Mouse (Mus musculus) embryonic facial prominence, embryonic 14.5 days (tissue): ENCODE measurements around the gene 4930469K13Rik. TPM values are rescaled to one million over a fixed set of nuclear protein-coding genes. Genes with fewer than 3 reads are reported as not detected.
A peak's percentile ranks its signal among the peaks of the same experiment; 100 is the strongest.

ENCODE experiments used
- ATAC-seq: fragments of 200-750 bp; cut with Nextera tagmentation; 2 replicates; pipeline ENCODE4 v1.8.0; 2017; ENCODE audit warnings: low read depth, moderate number of reproducible peaks, moderate TSS enrichment
- DNase-seq: peaks from one replicate; pipeline ENCODE4 v3.0.0-alpha.2; 2015; ENCODE audit warnings: low spot score
- H3K27ac ChIP-seq: fragments of 300-500 bp; sonication (generic); replicated peaks from 2 replicates; pipeline ENCODE4 v1.5.1; 2014; ENCODE audit warnings: low read depth, mild to moderate bottlenecking, low read length, moderate library complexity
- H3K27me3 ChIP-seq: fragments of 300-500 bp; sonication (generic); replicated peaks from 2 replicates; pipeline ENCODE4 v1.6.1; 2014; ENCODE audit warnings: low read length; ENCODE audit not compliant: control insufficient read depth, insufficient read depth
- H3K36me3 ChIP-seq: fragments of 300-500 bp; sonication (generic); 2 replicates; pipeline ENCODE4 v1.6.1; 2014; ENCODE audit warnings: low read length, mixed read lengths; ENCODE audit not compliant: control insufficient read depth, insufficient read depth
- H3K4me1 ChIP-seq: fragments of 300-500 bp; sonication (generic); 2 replicates; pipeline ENCODE4 v1.6.1; 2014; ENCODE audit warnings: antibody characterized with exemption, low read length; ENCODE audit not compliant: control insufficient read depth, insufficient read depth
- H3K4me2 ChIP-seq: fragments of 300-500 bp; sonication (generic); 2 replicates; pipeline ENCODE4 v1.6.1; 2014; ENCODE audit warnings: low read depth, mild to moderate bottlenecking, low read length, moderate library complexity, mixed read lengths
- H3K4me3 ChIP-seq: fragments of 300-500 bp; sonication (generic); 2 replicates; pipeline ENCODE4 v1.5.1; 2014; ENCODE audit warnings: low read depth, mild to moderate bottlenecking, low read length
- H3K9ac ChIP-seq: fragments of 300-500 bp; sonication (generic); 2 replicates; pipeline ENCODE4 v1.6.1; 2014; ENCODE audit warnings: low read depth, mild to moderate bottlenecking, low read length, moderate library complexity, mixed read lengths
- H3K9me3 ChIP-seq: fragments of 300-500 bp; sonication (generic); 2 replicates; pipeline ENCODE4 v1.6.1; 2016; ENCODE audit warnings: low read length; ENCODE audit not compliant: control insufficient read depth
- WGBS: fragments of 180-500 bp; shearing (Covaris S2); extraction: QIAGEN DNeasy Blood & Tissue Kit; methylation state at CpG from one replicate; pipeline ENCODE4 v1.1.7; 2014; 5-methylcytosine and 5-hydroxymethylcytosine counted together
- polyA plus RNA-seq: library from polyadenylated mRNA; unstranded; fragments of >200 nt; fragmentation: Nextera tagmentation; extraction: Ambion mirVana; gene quantifications from 2 replicates; pipeline ENCODE4 v1.2.1, GENCODE M21; 2014

Gene 4930469K13Rik
- polyA plus RNA-seq, 1 experiment from 2014 or later = 0.72 TPM

DNA sequence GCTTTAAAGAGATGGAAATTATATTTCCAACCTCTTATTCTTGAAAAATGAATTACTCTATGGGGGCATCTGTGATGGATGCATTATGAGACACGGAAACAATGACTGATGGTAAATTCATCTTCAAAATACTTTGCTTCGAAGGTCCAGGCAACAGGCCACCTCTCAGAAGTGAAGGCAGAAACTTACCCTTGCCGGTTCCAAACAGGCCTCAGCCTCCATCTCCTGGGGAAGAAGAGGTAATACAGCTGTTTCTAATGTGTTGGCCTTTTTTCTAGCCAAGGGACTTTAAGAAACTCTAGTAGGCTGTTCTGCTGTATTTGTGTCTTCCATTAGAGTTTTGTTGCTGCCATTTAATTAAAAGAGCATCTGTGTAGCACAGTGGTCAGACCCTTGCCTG lies 11.3 kb downstream of the 4930469K13Rik start:
- peaks cover 4% of the 10 kb centered on the region; the same call in 1 of the 2 replicates for H3K4me1 ChIP-seq
- no peak overlapping the region for H3K4me3 ChIP-seq
- no peaks in the 10 kb centered on the region for H3K27me3 ChIP-seq
- H3K4me2 ChIP-seq = no peak overlapping the region
- H3K9ac ChIP-seq = no peak overlapping the region
- ATAC-seq = no peak
- no peaks in the 10 kb centered on the region for H3K9me3 ChIP-seq
- H3K36me3 ChIP-seq = no peaks in the 10 kb centered on the region
- no peak overlapping the region for H3K27ac ChIP-seq
- DNase-seq = peak; percentile 29
- WGBS = 62% methylated on average over 3 of the region's 3 CpGs

DNA sequence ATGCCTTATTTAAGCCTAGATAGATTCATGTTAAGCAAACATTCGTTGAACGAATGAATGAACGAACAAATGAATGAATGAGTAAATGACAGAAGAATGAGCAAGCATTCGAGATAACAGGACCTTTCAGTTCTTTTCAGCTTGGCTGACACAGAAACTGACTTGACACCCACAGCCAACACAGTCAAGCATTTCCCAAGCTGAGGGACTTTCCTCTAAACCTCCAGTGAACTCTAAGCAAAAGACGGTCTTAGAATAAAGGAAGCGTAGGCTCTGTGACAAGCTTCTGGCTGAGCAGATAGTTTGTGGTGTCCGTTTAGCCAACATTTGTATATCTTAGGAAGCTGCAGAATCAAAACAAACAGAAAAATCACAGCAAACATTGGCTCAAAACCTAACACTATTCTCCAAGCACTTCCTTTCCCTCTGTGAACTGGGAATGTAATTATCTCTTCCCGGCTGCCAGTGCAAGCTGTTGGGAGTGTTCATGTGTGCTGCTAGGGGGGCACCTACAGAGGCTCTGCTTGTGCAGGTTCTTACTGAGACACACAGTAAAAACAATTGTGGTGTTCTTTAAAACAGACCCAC lies 12.1 kb downstream of the 4930469K13Rik start:
- H3K27ac ChIP-seq = no peak overlapping the region
- DNase-seq (no peak), ATAC-seq (no peak)
- 75% methylated on average over 8 of the region's 8 CpGs for WGBS
- H3K9ac ChIP-seq = no peak overlapping the region
- no peaks in the 10 kb centered on the region for H3K9me3 ChIP-seq
- no peaks in the 10 kb centered on the region for H3K36me3 ChIP-seq
- peaks cover 4% of the 10 kb centered on the region; the same call in 1 of the 2 replicates for H3K4me1 ChIP-seq
- no peak overlapping the region for H3K4me3 ChIP-seq
- H3K27me3 ChIP-seq = no peaks in the 10 kb centered on the region
- H3K4me2 ChIP-seq = no peak overlapping the region

DNA sequence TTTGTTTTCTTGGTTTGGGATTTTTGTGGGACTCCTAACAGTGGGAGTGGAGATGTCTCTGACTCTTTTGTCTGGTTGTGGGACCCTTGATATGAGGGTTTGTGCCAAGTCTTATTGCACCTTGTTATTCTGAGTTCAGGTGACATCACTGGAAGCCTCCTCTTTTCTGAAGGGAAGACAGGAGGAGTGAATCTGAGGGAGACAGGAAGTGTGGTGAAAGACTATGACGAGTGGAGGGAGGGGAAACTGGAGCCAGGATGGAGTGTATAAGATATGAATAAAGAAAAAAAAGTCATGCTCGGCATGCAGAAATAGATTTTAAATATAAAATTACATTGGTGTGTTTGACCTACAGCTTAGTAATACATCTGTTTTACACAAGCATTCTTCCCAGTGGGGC lies 13.7 kb downstream of the 4930469K13Rik start:
- ATAC-seq = no peak
- H3K9me3 ChIP-seq = no peaks in the 10 kb centered on the region
- no peak overlapping the region for H3K9ac ChIP-seq
- DNase-seq = no peak
- H3K4me1 ChIP-seq = peaks cover 7% of the 10 kb centered on the region; the same call in 1 of the 2 replicates
- no peak overlapping the region for H3K4me2 ChIP-seq
- no peak overlapping the region for H3K4me3 ChIP-seq
- H3K27me3 ChIP-seq = no peaks in the 10 kb centered on the region
- no peaks in the 10 kb centered on the region for H3K36me3 ChIP-seq
- no peak overlapping the region for H3K27ac ChIP-seq
- 24% methylated on average over 2 of the region's 2 CpGs for WGBS

DNA sequence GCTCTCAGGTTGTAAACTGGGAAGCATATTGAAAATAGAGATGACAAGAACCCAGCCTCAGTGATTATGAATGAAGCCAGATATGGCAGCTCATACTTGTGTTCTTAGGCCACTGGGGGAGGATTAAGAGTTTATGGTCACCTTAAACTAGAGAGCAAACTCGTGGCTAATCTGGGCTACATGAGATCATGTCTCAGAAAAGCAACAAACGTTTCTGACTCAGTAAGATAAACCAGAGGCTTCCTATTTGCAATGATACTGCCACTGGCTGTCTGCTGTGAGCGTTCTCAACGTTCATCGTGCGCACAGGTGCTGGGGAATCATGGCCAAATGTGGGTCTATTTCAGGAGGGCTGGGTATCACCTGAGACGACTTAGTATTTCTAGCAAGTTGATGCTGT lies 14.6 kb downstream of the 4930469K13Rik start:
- Histone ChIP-seq H3K4me3 (no peak overlapping the region), H3K4me1 (peaks cover 7% of the 10 kb centered on the region; the same call in 1 of the 2 replicates), H3K27me3 (no peaks in the 10 kb centered on the region), H3K4me2 (no peak overlapping the region), H3K9ac (no peak overlapping the region), H3K27ac (no peak overlapping the region), H3K9me3 (no peaks in the 10 kb centered on the region), H3K36me3 (no peaks in the 10 kb centered on the region)
- ATAC-seq = no peak
- 79% methylated on average over 7 of the region's 7 CpGs for WGBS
- no peak for DNase-seq

DNA sequence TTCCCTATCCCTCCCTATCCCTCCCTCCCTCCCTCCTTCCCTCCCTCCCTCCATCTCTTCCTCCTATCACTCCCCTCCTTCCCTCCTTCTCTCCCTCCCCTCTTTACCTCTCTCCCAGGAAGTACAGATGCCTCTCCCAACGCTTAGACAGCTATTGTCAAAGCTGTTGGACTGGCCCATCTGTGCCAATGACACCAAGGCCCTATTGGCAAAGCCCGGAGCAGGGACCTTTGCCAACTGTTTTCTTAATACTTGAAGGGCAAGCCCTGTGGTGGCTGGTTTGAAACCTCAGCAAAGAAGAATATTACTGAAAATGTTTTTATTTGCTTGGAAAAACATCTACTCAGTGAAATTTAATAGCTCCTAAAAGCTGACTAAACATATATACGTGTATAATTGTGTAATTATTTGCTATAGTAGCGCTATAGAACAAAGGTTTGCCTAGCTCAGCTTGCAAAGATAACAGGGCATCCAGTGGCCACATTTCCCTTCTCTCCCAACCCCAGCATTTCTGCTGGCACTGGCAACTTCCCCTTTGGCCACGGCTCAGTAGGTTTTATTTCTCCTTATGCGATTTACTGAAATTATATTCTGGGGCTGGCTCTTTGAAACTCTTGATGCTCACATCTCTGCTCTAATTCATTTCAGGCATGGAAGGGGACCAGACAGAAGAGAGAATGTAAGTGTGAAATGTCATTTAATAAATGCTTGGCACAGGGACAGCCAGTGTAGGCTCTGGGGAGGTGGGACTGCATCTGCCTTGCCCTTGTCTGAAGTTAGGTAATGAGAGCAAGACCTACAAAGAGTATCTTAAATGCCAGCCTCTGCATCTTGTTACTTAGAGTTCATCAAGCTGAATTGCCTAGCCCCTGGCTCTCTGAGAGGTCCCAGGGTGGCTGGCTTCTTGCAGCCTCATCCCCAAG lies 18.6 kb downstream of the 4930469K13Rik start:
- H3K27ac ChIP-seq = no peak overlapping the region
- no peaks in the 10 kb centered on the region for H3K36me3 ChIP-seq
- ATAC-seq (peak; percentile 35; the same call in 1 of the 2 replicates), DNase-seq (peak; percentile 66)
- no peaks in the 10 kb centered on the region for H3K9me3 ChIP-seq
- H3K9ac ChIP-seq = no peak overlapping the region
- no peak overlapping the region for H3K4me2 ChIP-seq
- WGBS = 40% methylated on average over 6 of the region's 6 CpGs
- no peak overlapping the region for H3K4me3 ChIP-seq
- H3K4me1 ChIP-seq = peaks cover 7% of the 10 kb centered on the region; the same call in 1 of the 2 replicates
- no peaks in the 10 kb centered on the region for H3K27me3 ChIP-seq

DNA sequence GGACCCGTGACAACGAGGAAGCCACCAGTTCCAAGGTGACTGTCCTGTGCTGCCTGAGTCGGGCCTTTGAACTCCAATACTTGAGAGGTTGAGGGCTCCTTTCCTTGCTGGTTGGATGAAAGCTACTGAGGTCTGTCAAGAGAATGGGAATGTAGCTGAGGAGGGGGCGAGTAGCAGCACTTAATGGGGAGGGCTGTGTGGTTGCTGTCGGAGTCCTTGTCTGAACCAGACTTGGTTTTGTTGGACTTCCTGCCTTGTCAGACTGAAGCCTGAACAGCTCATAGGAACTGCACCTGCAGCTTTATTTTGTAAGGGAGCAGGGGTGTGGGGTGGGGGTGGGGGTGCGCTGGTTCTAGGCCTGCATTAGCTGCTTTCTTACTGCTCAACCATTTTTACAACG lies 19.8 kb downstream of the 4930469K13Rik start:
- Histone ChIP-seq H3K27me3 (no peaks in the 10 kb centered on the region), H3K9ac (no peak overlapping the region), H3K36me3 (no peaks in the 10 kb centered on the region), H3K27ac (no peak overlapping the region), H3K4me1 (peaks cover 7% of the 10 kb centered on the region; the same call in 1 of the 2 replicates), H3K9me3 (no peaks in the 10 kb centered on the region), H3K4me2 (no peak overlapping the region), H3K4me3 (no peak overlapping the region)
- 84% methylated on average over 7 of the region's 7 CpGs for WGBS
- DNase-seq (no peak), ATAC-seq (no peak)

DNA sequence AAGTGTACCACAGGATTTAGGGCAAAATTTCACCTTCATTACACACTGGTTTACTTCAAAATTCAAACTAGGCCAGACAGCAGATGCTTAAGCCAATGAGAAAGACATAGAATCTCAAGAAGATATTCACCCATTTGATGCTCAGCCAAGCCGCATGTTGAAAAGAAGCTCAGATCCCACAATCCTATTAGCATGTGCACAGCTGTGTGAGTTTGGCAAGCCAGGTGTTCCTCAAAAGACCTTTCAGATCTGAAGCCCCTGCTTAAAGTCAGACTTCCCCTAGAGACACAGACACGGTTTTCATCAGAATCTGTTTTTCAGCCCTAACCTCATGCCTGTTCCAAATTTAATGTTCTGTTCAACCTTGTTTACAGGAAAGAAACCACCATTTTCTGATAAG lies 20.5 kb downstream of the 4930469K13Rik start:
- ATAC-seq (no peak), DNase-seq (peak; percentile 58)
- 73% methylated on average over 2 of the region's 2 CpGs for WGBS
- H3K4me1 ChIP-seq = peaks cover 7% of the 10 kb centered on the region; the same call in 1 of the 2 replicates
- H3K27ac ChIP-seq = no peak overlapping the region
- H3K4me3 ChIP-seq = no peak overlapping the region
- no peaks in the 10 kb centered on the region for H3K9me3 ChIP-seq
- H3K27me3 ChIP-seq = no peaks in the 10 kb centered on the region
- H3K4me2 ChIP-seq = no peak overlapping the region
- no peaks in the 10 kb centered on the region for H3K36me3 ChIP-seq
- H3K9ac ChIP-seq = no peak overlapping the region

DNA sequence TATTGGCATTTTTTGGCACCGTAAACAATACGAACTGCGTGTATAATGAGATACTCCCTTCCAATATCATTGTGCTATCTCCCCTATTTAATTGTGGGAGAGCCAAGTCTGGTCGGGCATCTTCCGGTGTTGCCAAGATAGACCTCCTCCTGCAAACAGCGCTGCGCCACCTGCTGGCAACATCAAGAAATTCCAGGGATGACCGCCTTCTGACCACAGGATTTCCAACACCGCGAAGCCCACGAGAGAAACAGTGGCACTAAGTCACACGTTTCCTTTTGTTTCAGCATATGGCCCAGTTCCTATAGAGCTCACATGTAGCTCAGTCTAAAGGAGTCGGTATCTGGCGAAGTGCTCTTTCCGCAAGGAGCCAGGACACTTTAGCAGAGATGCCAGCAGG lies 24.6 kb downstream of the 4930469K13Rik start:
- Histone ChIP-seq H3K9me3 (no peaks in the 10 kb centered on the region), H3K36me3 (no peaks in the 10 kb centered on the region), H3K9ac (no peak overlapping the region), H3K4me3 (no peak overlapping the region), H3K27ac (no peak overlapping the region), H3K4me2 (no peak overlapping the region), H3K4me1 (no peaks in the 10 kb centered on the region), H3K27me3 (no peaks in the 10 kb centered on the region)
- WGBS = 17% methylated on average over 15 of the region's 15 CpGs
- DNase-seq (peak; percentile 47), ATAC-seq (no peak)
